Mouse (Mus musculus) heart, postnatal 0 days (tissue): ENCODE data around the gene Hnrnpab. TPM values are rescaled to one million over a fixed set of nuclear protein-coding genes. Genes with fewer than 3 reads are reported as not detected.

Experiments
- ATAC-seq: fragments of 200-750 bp; cut with Nextera tagmentation; 2 replicates; pipeline ENCODE4 v1.8.0; 2017; ENCODE audit warnings: low read depth, moderate number of reproducible peaks, moderate library complexity; ENCODE audit not compliant: insufficient read depth
- DNase-seq: peaks from one replicate; pipeline ENCODE4 v3.0.0-alpha.2; 2016; ENCODE audit warnings: low spot score
- H3K27ac ChIP-seq: fragments of 300-500 bp; sonication (generic); 2 replicates; pipeline ENCODE4 v1.5.1; 2014; ENCODE audit warnings: low read depth, mild to moderate bottlenecking
- H3K27me3 ChIP-seq: fragments of 300-500 bp; sonication (generic); 2 replicates; pipeline ENCODE4 v1.6.1; 2014; ENCODE audit warnings: low read length, mixed read lengths; ENCODE audit not compliant: control insufficient read depth, insufficient read depth
- H3K36me3 ChIP-seq: fragments of 300-500 bp; sonication (generic); replicated peaks from 2 replicates; pipeline ENCODE4 v1.6.1; 2014; ENCODE audit warnings: low read length, mixed read lengths; ENCODE audit not compliant: control insufficient read depth, insufficient read depth
- H3K4me1 ChIP-seq: fragments of 300-500 bp; sonication (generic); 2 replicates; pipeline ENCODE4 v1.6.1; 2014; ENCODE audit warnings: antibody characterized with exemption; ENCODE audit not compliant: control insufficient read depth, insufficient read depth
- H3K4me2 ChIP-seq: fragments of 300-500 bp; sonication (generic); 2 replicates; pipeline ENCODE4 v1.6.1; 2014; ENCODE audit warnings: low read depth, mild to moderate bottlenecking, low read length, moderate library complexity
- H3K4me3 ChIP-seq: fragments of 300-500 bp; sonication (generic); 2 replicates; pipeline ENCODE4 v1.5.1; 2014; ENCODE audit warnings: low read depth, low read length
- H3K9ac ChIP-seq: fragments of 300-500 bp; sonication (generic); replicated peaks from 2 replicates; pipeline ENCODE4 v1.6.1; 2014; ENCODE audit warnings: low read depth, low read length, mixed read lengths
- H3K9me3 ChIP-seq: fragments of 300-500 bp; sonication (generic); replicated peaks from 2 replicates; pipeline ENCODE4 v1.6.1; 2016; ENCODE audit warnings: low read length; ENCODE audit not compliant: control insufficient read depth
- CTCF ChIP-seq: IDR thresholded peaks from 2 replicates; pipeline ENCODE4 v1.5.1; 2016; ENCODE audit warnings: antibody characterized with exemption, control low read depth, low read depth
- EP300 ChIP-seq: IDR thresholded peaks from 2 replicates; pipeline ENCODE4 v1.6.1; 2016; ENCODE audit warnings: antibody characterized with exemption, low read depth
- whole genome bisulfite sequencing: fragments of 180-500 bp; shearing (Covaris S2); extraction: QIAGEN DNeasy Blood & Tissue Kit; methylation state at CpG from one replicate; pipeline ENCODE4 v1.1.7; 2014; 5-methylcytosine and 5-hydroxymethylcytosine counted together
- polyA plus RNA-seq: library from polyadenylated mRNA; unstranded; fragments of >200 nt; fragmentation: Nextera tagmentation; extraction: Ambion mirVana; gene quantifications from 2 replicates; pipeline ENCODE4 v1.2.1, GENCODE M21; 2015
- total RNA-seq: library from RNA; depleted of rRNA; stranded (reverse); fragments of >200 nt; gene quantifications from 2 replicates; pipeline ENCODE4 v1.2.3, GENCODE M21; 2014; ENCODE audit warnings: low replicate concordance

The Hnrnpab gene
- total and polyA plus RNA-seq, 2 experiments from 2014 or later: 136 to 159 TPM

DNA sequence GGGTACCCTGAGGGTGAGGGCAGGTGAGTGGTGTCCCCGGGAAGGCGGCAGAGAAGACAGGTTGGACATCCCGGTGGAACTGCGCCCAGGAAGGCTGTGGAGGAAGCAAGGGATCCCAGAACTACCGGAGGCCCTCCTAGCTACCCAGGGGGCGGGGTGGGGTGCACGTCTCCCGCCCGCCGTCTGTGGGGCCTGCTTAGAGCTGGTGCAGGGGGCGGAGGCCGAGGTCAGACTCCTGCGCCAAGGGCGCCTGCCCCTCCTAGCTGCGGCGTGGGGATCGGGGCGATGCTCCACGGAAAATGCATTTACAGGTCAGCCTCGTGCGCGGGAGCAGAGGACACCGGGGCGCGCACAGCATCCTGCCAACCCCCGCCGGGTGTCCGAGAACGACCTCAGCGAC is 43.6 kb upstream of the Hnrnpab start:
- no peak for TF ChIP-seq EP300
- TF ChIP-seq CTCF: no peak
- H3K4me2 ChIP-seq: peak overlapping the region; percentile 88
- peaks cover 24% of the 10 kb centered on the region for H3K4me1 ChIP-seq
- no peaks in the 10 kb centered on the region for H3K9me3 ChIP-seq
- H3K27me3 ChIP-seq: no peaks in the 10 kb centered on the region
- peak overlapping the region; percentile 90 for H3K27ac ChIP-seq
- 1% methylated on average over 28 of the region's 30 CpGs for WGBS
- H3K9ac ChIP-seq: peak overlapping the region; percentile 79
- DNase-seq: no peak
- peak overlapping the region; percentile 71 for H3K4me3 ChIP-seq
- peak; percentile 12; the same call in 1 of the 2 replicates for ATAC-seq
- H3K36me3 ChIP-seq: peaks cover 3% of the 10 kb centered on the region; the same call in 1 of the 2 replicates

DNA sequence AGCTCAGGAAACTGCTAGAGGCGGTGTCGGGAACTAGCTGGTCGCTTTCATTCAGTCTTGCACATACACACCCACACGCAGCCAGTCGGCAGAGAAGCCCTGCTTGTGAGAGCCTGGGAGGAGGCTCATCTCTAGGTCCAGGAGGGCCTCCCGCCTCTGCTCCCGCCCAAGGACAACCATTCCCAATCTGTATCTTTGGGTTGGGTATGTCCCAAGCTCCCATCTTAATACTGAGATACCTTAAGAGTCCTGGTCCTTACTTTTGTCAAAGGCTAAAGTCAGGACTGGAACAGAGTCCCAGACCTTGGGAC is 43.2 kb upstream of the Hnrnpab start:
- Histone ChIP-seq H3K27ac (peak overlapping the region; percentile 90), H3K4me1 (peaks cover 24% of the 10 kb centered on the region), H3K9me3 (no peaks in the 10 kb centered on the region), H3K36me3 (peaks cover 7% of the 10 kb centered on the region), H3K27me3 (no peaks in the 10 kb centered on the region), H3K4me3 (peak overlapping the region; percentile 71), H3K9ac (peak overlapping the region; percentile 79), H3K4me2 (peak overlapping the region; percentile 88)
- ATAC-seq: no peak
- TF ChIP-seq EP300 (no peak), CTCF (no peak)
- no peak for DNase-seq
- 8% methylated on average over 7 of the region's 7 CpGs for WGBS

DNA sequence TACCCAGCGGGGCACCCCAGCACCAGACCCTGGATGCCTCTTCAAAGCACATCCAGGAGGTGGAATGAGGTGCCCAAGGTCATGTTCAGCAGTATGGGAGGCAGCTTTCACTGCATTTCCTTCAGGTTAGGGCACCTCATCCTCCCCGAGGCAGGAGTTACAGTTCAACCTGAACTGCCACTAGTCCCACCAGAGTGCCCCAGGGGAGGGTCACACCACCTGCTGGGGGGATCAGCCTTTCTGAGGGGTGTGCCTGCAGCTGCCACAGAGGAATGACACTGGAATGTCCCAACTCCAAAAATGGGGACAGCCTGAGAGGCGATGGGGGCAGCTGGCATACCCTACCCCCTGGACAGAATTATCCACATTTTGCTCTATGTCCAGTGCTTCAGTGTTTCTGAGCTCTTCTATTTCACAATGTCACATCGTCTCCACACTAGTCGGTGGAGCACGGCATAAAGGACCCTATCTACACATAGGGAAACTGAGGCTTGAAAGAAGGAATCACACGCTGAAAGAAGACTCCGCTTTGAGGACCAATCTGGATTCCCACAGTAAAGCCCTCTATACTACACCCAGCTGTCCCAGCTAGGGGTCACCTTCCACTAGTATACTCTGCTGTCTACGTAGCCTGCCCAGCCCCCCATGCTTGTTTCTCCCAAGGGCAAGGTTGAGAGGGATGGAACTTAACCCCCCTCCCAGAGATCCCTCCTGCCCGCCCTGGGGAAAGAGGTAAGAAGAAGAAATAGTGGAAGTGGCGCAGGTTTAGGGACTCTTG is 42.7 kb upstream of the Hnrnpab start:
- Histone ChIP-seq H3K9ac (peak overlapping the region; percentile 79), H3K4me3 (peak overlapping the region; percentile 71), H3K4me1 (peaks cover 24% of the 10 kb centered on the region), H3K36me3 (peaks cover 13% of the 10 kb centered on the region), H3K27ac (peak overlapping the region; percentile 90), H3K4me2 (peak overlapping the region; percentile 88), H3K9me3 (no peaks in the 10 kb centered on the region), H3K27me3 (no peaks in the 10 kb centered on the region)
- ATAC-seq (no peak), DNase-seq (no peak)
- WGBS: 40% methylated on average over 11 of the region's 11 CpGs
- TF ChIP-seq EP300: no peak
- no peak for TF ChIP-seq CTCF

DNA sequence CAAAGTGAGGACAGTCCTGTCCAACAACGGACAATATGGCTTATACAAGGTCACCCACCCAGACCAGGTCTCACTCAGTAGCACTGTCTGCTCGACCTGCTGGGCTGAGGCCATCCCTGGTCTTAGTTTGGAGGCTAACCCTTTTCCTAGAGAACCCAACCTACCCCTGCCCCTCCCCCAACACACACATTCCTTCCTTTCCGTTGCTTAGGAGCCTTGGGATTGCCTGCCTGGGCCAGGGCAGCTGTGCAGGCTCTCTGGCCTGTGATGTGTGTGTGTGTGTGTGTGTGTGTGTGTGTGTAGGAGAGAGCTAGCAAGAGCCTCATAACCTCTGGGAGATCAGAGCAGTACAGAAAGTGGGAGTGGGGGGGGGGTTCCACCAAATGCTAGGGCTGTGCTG is 41.9 kb upstream of the Hnrnpab start:
- Histone ChIP-seq H3K4me2 (peak overlapping the region; percentile 88), H3K9me3 (no peaks in the 10 kb centered on the region), H3K4me1 (peaks cover 24% of the 10 kb centered on the region), H3K4me3 (peak overlapping the region; percentile 71), H3K36me3 (peaks cover 20% of the 10 kb centered on the region), H3K27me3 (no peaks in the 10 kb centered on the region), H3K27ac (peak overlapping the region; percentile 90), H3K9ac (peak overlapping the region; percentile 79)
- TF ChIP-seq CTCF (no peak), EP300 (no peak)
- no peak for DNase-seq
- 18% methylated on average over 3 of the region's 3 CpGs for WGBS
- ATAC-seq: peak; percentile 10; the same call in 1 of the 2 replicates

DNA sequence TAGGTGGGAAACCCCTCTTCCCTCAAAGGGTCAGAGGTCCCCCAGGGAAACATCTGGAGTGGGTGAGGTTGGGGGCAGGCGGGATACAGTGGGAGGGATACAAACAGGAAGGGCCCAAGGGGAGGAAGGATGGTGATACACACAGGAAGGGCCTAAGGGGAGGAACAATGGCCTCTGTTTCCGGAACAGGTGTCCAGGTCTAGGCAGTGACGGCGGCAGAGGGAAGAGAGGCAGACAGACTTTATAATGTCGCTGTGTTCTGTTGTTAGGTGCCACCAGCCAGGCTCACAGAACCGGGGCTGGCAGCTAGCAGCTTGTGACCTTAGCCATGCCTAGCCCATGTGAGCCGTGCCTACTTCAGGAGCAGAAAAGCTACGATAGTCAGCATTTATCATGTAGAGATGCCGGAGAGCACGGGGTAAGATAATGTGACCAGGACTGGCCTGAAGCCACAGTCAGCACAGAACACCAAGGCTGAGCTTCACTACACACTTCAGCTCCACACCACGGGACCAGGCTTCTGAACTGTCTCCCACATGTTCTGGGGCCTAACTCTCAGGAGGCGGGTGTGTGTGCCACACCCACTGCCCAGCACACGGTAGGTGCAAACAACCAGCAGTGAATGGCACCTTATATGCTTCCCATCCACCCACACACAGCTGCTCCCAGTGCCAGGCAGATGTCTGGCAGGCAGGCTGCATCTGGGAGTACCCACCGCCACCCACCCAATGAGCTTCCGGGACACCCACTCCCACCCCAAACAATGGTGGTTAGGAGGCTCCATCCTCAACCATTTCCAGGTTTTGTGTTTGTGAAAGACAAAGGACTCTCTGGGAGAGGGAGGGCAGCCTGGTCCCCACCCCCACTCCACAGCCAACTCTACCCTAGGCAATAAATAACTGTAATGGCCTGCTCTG is 40.4 kb upstream of the Hnrnpab start:
- peaks cover 28% of the 10 kb centered on the region for H3K4me1 ChIP-seq
- 48% methylated on average over 15 of the region's 15 CpGs for WGBS
- TF ChIP-seq CTCF (no peak), EP300 (peak; percentile 82)
- no peak overlapping the region for H3K4me3 ChIP-seq
- peak overlapping the region; percentile 88 for H3K4me2 ChIP-seq
- H3K36me3 ChIP-seq: peaks cover 24% of the 10 kb centered on the region
- H3K9ac ChIP-seq: peak overlapping the region; percentile 16; the same call in 1 of the 2 replicates
- no peaks in the 10 kb centered on the region for H3K9me3 ChIP-seq
- H3K27ac ChIP-seq: peak overlapping the region; percentile 90
- ATAC-seq (peak; percentile 62), DNase-seq (peak; percentile 64)
- H3K27me3 ChIP-seq: no peaks in the 10 kb centered on the region
